Mouse (Mus musculus) right cerebral cortex, postnatal 4 days (tissue): ENCODE measurements around the gene Psmd3.

Experiments used
- DNase-seq: peaks from one replicate; pipeline ENCODE4 v3.0.0-alpha.2; 2022

Gene Psmd3

DNA sequence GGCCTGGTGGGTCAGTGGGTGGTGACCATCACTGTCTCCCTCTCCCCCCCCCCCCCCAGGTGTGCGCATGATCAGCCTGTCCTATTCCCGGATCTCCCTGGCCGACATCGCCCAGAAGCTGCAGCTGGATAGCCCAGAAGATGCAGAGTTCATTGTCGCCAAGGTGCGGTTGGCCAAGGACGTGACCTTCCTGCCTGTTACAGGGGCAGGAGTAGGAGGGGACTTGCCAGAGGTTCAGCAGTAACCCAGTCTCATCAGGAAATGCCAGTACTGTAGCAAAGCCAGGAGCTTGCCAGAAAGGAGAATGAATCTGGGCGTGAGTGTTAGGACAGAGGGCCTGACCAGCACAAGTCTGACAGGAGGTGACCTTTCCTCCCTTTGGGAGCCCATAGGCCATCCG, 11.4 kb downstream of the Psmd3 start:
- DNase-seq = no peak

DNA sequence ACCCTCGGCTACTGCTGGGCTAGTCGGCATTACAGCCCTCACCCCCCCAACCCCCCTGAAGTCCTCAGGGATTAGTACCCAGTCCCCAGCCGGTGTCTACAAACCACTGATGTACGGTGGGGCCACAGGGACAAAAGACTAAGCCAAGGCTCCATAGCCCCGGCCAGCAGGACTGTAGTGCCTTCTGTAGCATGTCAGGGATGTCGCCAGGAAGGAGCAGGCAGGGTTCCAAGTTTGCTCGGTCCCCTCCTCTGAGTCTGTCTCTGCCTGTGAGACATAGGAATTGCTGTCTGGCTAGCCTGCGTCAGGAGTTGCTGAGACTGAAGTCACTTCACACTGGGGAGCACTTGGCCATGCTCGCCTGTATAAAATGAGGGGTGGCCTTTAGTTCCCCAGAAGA, 11.9 kb downstream of the Psmd3 start:
- no peak for DNase-seq

DNA sequence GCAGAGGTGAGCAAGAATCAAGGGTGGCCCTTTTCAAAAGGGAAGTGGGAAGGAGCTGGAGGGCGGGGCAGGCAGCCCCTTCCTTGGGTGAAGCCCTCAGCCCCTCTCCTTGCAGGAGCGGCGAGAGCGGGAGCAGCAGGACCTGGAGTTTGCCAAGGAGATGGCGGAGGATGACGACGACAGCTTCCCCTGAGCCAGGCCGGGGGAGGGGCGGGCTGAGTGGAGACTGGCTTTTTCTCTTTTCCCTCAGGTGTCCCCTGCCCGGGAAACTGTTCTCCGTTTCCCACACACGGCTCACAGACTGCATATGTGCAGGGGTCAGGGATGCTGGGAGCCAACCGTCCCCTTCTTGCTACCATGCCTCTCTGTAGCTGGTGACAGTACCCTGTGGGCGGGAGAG, 13.1 kb downstream of the Psmd3 start:
- DNase-seq = peak; percentile 38

DNA sequence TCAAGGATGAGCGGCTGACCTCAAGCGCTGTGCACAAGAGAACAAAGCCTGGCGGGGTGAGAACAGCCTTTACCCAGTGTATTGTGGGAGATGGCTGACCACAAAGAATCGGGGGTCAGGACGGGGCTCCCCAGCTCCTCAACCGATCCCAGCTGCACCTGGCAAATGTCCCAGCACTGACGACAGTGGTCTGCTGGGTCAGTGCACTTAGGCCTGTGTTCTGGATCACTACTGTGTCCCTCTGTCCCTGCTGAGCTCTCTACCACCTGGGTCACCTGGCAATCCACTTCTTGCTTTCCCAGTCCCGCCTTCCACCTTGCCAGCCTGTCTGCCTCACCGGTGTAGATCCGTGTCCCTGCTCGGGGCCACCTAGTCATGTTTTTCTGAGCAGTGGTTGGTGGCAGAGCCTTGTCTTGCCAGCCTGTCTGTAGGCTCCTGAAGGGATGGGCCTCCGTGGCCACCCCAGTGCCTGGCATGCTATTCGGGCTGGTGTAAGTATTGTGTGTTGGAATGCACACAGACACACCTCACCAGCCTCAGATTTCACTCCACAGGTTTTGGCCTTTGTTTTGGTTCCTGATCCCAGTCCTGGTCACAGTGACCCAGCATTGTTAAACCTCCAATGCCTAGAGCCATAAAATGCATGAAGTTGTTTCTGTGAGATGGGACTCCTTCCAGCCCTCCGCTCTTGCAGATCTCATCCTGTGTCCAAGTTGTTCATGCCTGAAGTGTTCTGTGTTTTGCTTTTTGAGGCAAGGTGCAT, 14.3 kb downstream of the Psmd3 start:
- DNase-seq = peak; percentile 29

DNA sequence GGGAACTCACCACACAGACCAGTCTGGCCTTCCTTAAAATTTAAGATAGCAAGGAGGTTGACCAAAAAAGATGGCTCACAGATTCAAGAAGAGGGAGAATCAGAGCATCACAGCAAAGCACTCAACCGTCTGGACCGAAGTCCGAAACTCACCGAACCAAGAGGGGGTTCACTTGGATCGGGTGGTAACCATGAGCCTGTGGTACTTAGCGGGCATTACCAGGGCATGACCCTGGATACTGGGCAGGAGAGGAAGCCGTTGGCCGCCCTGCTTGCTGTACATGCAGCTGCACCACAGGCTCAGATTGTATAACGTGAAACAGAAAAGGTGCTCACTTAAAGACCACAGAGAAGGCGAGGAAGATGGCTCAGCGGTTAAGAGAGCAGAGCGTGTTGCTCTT, 14.9 kb downstream of the Psmd3 start:
- no peak for DNase-seq

DNA sequence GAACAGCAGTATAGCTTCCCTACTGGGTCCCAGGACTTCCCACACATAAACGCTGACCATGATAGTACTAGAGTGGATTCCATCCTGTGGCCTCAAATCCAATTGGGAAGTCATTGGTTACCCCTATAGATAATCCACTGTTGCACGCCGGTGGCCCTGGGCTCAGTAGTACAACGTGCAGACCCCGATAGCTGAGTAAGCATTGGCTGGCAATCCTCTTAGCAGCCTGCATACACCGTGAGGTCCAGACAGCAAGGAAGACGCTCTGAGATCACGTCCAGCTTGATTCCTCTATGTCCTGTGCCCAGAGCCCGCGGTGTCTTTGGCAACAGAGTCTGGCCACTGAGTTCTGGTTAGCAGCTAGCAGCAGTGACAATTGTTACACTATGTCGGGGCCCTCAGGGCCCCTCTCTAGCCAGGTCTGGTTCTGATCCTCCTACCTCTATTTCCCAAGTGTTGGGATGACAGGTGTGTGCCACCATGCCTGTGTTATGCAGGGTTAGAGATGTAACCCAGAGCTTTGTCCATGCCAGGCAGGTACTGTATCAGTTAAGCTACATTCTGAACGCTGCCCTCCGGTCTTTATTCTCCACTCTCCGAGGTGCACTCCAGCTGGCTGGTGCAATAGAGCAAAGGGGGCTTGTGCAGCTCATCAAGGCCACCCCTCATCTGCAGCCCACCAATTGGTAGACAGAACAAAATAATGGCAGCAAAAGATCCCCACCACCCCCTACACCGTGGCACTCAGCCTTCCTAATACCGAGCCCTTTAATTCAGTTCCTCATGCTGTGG, 16.7 kb downstream of the Psmd3 start:
- no peak for DNase-seq

DNA sequence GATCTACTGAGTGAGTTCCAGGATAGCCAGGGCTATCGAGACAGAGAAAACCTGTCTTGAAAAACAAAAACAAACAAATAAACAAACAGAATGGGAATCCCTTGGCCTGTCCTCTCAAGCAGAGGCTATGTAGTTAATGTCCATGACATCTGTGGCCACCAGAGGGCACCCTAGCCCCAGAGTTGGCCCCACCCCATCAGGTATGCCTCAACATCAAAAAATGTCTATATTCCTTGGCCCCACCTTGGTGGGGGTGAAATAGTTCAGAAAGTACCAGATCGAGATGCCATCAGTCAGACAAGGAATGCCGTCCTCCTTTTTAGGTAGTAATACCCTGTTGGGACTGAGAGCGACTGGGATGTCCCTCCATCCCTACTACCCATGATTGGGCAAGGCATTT, 17.6 kb downstream of the Psmd3 start:
- DNase-seq = peak; percentile 81

DNA sequence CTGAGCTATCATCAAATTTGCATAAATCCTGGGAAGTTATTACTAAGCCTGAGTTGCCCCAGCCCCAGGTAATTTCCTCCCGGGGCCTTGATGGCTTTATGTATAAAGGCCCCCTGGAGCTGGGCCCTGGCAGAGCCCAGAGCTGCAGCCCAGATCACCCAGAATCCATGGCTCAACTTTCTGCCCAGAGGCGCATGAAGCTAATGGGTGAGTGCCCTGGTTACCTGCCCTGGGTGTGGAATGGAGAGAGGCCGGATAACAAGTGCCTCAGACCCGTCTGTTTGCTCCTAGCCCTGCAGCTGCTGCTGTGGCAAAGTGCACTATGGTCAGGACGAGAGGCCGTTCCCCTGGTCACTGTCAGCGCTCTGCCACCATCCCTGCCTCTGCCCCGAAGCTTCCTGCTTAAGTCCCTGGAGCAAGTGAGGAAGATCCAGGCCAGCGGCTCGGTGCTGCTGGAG, 18.9 kb downstream of the Psmd3 start, which contains the start of gene Csf3:
Gene Csf3, plus strand, starts transcription at position 51 of the 458 bp plus-strand sequence.
- DNase-seq = no peak

DNA sequence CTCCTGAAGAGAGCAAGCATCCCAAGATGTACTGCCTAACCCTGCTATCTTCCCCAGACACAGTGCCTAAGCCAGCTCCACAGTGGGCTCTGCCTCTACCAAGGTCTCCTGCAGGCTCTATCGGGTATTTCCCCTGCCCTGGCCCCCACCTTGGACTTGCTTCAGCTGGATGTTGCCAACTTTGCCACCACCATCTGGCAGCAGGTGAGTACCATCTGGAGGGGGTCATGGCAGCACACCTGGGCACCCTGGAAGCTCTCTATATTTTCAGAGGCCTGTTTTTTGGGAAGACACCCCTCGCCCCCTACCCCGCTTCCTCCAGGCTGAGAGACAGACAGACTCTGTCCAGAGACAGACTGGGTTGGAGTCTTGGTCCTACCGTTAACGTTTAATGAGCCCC, 20.0 kb downstream of the Psmd3 start:
- DNase-seq = no peak

DNA sequence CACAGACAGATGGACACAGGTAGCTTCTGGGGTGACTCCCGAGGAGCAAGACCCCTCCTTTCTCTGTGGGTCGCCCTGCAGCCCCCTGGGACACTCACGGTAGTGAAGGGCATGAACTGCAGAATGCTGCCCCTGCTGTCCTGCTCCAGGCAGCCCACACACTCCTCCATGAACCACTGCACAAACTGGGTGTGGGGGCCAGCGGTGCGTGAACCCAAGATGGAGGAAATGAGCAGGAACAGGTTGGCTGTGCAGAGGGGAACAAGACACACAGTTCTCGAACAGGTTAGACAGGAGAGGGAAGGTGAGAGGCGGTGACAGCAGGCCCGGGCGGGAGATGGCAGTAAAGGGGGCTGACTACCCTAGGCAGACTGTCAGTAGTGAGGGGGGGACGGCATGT, 22.7 kb downstream of the Psmd3 start:
- DNase-seq = no peak

DNA sequence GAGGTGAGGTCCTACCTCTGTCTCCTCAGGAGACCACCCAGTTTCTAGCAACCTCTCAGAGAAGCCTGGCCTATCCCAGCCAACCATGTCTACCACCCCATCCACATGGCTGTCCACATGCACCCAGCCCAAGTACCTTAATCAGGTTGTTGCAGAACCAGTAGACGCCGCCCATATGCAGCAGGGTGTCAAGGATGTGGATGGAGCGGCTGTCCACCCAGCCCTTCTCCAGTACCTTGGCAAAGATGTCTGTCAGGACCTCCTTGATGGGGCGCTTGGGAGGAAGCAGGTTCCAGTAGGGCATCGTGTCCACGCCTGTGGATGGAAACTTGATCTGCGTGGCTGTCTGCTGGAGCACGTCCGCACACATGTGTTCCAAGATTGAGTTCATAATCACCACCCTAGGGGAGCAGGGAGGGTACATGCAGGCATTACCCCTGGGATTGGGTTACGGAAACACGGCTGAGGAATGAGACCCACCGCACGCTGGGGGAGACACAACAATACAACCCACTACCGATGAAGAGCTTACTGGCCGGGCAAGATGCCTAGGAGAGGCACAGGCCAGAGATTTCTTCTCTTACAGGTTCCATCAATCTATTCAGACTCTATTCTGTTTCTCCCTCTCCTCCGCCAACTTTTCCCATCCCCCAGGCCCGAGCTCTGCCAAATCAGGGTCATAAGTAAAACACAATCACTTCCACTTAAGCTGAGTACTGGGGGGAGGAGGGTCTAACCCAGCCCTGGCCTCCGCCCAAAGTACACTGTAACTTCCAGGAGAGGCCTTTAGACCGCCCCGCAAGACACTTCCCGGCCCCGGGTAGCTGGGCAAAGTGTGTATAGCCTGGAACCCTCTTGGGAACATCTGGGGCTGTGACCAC, 25.3 kb downstream of the Psmd3 start:
- peak; percentile 28 for DNase-seq

DNA sequence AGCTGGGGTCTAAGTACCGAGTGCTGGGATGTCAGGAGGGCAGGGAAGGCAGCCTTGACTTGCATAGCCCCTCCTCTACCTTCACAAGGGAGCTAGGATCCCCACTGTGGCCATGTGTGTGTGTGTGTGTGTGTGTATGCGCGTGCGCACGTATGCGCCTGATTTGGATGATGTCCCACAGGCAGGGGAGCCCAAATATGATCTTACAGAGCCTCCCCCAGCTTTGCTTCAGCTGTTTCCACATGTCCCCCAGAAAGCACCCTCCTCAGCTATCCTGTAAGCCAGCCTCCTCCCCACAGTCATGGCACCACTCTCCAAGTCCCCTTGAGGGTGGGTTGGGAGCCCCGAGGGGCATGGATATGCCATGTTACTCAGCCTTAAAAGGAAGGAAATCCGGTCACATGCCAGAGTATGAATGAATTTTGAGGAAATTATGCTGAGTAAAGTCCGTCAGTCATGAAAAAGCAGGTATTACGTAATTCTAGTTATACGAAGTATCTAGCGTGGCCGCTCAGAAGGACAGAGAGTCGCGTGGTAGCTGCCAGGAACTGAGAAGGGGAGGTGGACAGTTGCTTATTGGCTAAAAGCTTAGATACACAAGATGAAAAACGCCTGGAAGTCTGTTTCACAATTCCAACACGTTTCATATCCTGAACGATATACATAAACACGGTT, 26.1 kb downstream of the Psmd3 start:
- no peak for DNase-seq

DNA sequence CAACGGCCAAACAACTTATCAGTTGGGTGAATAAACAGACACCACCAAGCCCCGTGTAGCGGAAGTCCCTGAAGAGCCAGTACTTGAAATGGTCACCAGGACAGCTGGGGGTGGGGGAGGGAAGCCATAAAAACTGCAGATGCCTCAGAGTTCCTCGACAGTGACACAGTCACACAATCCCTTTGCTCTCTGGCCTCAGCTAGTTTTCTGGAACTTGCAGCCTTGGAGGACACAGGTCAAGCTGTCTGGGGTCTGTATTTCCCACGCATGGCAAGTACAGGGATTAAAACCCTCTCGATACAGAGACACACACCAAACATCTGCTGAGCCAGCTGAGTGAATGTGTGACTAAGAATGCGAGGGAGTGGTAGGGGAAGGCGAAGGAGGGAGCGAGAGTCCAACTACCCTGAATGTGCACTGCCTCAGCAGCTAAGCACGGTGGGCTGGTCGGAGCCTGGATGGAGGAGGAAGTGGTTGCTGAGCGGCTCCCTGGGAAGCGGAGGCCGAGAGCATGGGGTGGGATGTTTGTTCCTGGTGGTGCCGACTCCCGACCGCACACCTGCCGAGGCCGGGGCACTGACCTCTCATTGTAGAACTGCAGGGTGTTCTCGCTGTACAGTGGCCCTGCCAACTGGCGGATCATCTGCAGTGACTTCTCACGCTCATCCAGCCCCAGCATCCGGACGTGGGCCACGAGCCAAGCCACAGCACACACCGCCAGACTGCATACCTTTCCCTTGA, 26.8 kb downstream of the Psmd3 start:
- DNase-seq = no peak

DNA sequence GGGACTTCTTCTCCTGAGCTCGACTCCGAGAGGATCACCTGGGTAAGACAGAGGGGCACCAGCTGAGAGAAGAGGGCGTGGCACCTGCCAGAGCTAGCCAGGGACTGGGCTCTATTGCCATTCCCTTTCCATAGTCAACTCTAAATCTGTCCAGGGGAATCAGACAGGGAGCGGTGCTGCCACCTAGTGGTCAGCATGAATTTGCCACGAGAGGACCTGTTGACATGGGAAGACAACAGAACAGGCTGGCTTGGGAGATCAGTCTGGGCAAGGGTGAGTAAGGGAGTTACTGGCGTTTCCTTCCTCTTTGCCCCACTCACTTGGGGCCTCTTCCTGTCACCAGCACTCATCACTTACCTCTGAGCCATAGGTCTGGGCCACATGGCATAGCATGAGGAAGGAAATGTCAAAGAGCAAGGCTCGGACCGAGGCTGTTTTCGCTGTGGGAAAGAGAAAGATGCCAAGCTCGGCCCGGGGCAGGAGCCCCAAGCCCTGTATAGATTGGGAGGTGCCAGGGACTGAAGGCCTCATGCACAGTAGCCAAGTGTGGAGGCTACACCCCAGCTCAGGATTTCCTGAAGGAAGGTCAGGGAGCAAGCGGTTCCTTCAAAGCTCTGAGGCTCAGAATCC, 28.2 kb downstream of the Psmd3 start:
- DNase-seq = peak; percentile 85

DNA sequence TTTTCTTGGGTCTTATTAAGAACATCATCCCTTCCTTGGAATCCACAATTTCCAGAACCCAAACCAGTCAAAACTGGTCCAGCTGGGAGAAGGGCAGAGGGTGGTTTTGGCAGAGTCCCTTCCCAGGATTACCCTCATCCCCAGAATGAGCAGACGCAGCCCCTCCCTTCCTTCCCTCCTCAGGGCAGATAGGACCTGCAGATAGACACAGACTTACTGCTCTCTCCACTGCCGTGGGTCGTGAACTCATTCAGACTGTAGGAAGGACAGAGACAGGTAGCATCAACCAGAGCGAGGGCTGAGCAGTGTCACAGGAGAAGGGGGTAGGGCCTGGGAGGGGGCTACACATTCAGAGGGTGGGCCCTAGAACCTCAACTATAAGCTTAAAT, 28.7 kb downstream of the Psmd3 start:
- DNase-seq = no peak

DNA sequence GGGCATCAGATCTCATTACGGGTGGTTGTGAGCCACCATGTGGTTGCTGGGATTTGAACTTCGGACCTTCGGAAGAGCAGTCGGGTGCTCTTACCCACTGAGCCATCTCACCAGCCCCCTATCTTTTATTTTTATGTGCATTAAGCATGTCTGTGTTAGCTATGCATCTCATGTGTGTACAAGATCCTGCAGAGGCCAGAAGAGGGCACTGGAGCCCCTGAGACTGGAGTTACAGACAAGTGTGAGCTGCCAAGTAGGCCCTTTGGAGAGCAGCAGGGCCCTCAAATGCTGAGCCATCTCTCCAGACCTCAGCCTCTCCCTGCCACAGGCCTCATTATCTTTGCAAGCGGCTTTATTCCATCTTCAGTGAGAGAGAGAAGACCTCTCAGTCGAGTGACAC, 29.7 kb downstream of the Psmd3 start:
- DNase-seq = peak; percentile 38

DNA sequence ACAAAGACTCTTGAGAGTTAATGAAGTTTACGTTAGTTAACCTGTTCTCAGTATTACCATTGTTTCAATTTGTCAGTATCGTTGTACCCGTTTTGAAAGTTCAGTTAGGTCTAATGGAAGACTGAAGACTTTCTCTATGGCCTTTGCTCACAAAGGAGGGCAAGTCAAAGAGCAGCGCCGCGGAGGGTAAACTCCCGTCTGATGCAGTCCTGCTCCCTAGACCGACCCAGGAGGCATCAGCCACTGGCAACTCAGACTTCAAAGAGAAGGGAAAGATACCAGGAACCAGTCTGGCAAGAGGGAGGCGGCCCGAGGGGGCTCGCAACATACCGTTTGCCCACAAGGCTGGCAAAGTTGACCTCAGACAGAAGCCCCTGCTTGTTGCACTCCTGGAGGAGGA, 31.3 kb downstream of the Psmd3 start:
- no peak for DNase-seq

DNA sequence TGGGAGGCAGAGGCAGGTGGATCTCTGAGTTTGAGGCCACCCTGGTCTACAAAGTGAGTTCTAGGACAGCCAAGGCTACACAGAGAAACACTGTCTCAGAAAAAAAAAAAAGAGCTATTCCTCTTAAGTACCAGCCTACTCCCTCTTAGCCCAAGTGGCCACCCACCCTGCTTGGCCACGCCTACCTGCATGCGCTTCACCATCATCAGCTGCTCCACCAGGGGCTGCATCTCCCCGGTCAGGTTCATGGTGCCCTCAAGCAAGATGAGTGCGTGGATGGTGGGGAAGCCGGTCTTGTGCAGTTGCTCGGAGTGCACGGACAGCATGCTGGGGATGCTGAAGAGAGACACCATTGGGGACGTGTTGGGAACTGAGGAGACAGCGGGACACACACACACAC, 33.6 kb downstream of the Psmd3 start:
- no peak for DNase-seq

DNA sequence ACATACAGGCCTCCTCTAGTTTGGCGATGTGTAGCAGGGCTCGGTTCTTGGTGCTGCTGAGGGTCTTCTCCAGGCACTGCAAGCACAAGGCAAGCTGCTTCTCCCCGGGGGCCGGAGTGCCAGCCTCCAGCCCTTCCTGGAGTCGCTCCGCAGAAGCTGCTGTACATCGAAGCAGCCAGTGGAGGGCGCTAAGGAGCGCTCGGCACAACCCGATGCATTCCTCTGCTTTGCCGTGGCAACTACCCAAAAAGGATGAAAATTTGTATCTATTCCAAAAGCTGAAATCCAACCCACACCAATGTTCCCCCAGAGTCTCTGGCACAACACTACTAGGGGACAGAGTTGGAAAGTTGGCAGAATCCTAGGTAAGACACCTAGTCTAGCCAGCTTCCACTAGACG, 35.5 kb downstream of the Psmd3 start:
- DNase-seq = peak; percentile 83

DNA sequence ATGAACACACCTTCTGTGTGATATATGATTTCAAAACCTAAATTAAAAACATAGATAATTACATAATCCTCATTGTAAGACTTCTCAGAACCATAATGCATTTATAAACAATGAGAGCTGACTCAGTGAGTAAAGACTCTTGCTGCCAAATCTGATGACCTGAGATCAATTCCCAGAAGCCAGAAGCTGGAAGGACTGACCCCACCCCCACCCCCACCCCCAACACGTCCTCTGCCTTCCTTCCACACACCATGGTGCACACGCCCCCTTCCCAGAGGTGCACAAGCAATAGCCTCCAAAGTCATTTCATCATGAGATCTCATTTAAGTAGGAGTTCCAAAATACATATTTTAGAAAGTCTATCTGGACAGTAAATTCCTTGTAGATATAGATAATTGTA, 38.4 kb downstream of the Psmd3 start:
- DNase-seq = no peak

DNA sequence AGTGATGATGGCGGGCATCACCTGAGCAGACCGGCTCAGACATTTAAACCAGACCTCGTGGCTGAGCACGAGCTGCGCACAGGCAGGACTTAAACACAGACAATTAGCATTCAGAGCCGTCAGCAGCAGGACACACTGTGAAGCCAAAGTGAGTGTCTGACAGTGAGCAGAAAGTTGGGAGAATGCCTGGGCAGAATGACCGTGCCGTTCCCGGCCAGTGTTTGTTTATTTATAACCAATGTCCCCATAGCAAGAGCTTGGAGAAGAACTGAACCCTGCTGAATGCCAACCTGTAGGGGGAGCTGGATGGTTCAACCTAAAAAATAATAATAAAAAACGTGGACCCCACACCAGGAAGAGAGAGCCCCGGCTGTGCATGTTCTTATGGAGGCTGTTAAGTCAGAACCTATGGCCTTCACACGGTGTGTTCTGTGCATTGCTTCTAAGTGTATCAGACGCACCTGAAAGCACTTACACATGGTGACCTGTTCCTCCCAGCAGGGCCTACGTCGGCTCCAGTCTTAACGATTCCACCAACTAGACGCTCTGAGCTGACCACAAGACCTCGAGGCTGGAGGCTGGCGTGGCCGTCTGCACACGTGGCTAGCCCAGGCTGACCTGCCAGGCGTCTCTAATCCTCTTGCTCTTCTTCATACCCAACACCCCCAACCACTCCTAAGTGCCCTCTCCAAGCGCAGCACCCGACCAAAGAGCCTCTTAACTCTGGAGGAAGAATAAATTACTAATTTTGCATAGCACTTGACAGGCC, 39.3 kb downstream of the Psmd3 start:
- DNase-seq = no peak
